Mouse (Mus musculus) spleen, adult 12 weeks (tissue): ENCODE data around the gene Ap3d1.

Source experiments
- DNase-seq: peaks from one replicate; pipeline ENCODE4 v3.0.0; 2022; ENCODE audit warnings: low spot score

Gene Ap3d1

GRCm38 (mm10) chr10:80704418-80704817 lies 37.6 kb downstream of the Ap3d1 start:
- no peak for DNase-seq

GRCm38 (mm10) chr10:80703643-80704042 lies 38.4 kb downstream of the Ap3d1 start:
- DNase-seq = no peak

DNA sequence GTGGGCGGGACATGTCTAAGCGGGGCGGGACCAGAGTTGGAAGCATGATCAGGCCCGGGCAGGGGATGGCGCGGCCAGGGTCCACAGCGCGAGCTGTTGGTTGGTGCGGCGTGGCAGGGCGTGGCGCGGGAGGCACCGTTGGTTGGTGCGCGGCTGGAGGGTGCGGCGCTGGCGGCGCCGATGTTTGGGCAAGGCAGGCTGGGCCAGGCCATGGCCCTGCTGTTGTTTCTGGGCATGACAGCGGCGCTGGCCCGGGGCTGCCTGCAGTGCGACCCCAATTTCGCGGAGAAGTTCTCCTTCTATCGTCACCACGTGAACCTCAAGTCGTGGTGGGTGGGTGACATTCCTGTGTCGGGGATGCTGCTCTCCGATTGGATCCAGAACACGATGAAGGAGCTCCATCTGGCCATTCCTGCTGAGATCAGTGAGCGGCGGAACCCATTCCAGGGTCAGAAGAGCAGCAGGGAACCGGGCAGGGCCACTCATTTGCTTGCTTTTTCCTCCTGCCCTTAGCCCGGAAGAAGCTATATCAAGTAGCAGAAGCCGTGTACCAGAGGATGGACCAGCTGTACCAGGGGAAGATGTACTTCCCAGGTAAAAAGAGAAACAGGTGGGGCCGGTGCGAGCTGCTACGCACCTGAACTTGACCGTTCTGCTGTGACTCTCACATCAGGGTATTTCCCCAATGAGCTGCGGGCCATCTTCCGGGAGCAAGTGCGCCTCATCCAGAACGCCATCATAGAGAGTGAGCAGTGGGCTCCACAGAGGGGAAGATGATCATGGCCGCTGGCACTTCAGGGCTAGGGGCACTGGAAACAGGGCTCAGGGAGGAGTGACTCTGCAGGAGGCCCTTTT lies 39.3 kb downstream of the Ap3d1 start:
- peak; percentile 93 for DNase-seq

- DNase-seq = peak; percentile 96
Measured at GRCm38 (mm10) chr10:80701721-80702535, 40.1 kb downstream of the Ap3d1 start, which contains the start of the genes Mob3a and Izumo4. Gene Mob3a (minus strand): TSS chr10:80701977. Gene Izumo4 (plus strand): TSS chr10:80702184.

- no peak for DNase-seq
Measured at GRCm38 (mm10) chr10:80700732-80701131, 41.3 kb downstream of the Ap3d1 start.

DNA sequence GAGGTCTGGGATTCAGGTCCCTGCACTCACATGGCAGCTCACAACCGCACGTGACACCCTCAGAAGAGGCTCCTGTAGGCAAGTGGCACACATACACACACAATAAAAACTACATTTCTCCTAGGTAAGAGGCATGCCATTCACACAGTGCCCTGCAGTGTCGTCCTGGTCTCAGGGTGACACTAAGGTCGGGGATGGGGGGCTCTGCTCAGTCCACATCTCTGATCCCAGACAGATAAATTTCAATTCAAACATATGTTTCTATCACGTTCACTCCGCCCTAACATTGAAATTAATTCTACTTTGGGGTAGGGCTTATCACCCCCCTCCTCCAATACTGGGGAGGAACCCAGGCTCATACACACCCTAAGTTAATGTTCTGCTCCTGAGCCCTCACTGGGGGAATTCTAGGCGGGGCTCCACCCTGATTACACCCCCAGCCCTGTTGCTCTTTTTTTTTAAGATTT lies 42.0 kb downstream of the Ap3d1 start:
- no peak for DNase-seq

DNA sequence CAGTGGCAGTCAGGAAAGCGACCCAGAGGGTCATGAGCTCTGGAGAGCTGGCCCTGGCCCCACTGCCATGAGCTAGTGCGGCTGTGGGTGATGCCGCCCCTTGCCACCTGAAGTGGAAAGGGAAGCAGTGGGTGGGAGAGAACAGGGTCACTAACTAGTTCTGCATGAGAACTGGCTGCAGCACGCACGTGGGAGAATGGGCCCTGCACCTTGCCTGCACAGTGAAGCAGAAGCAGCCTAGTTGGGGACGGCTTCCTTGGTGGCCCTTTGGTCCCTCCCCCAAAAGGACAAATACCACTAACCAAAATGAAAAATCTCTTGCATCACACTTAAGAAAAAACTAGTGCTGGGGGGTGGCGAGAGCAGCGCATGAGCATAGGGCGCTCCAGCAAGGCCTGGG lies 43.5 kb downstream of the Ap3d1 start:
- DNase-seq = no peak

GRCm38 (mm10) chr10:80697812-80698211 lies 44.3 kb downstream of the Ap3d1 start:
- peak; percentile 55 for DNase-seq

- DNase-seq = no peak
Measured at GRCm38 (mm10) chr10:80697393-80697787, 44.7 kb downstream of the Ap3d1 start.

- no peak for DNase-seq
Measured at GRCm38 (mm10) chr10:80696502-80697392, 45.3 kb downstream of the Ap3d1 start.

GRCm38 (mm10) chr10:80695801-80696501 lies 46.1 kb downstream of the Ap3d1 start:
- no peak for DNase-seq

DNA sequence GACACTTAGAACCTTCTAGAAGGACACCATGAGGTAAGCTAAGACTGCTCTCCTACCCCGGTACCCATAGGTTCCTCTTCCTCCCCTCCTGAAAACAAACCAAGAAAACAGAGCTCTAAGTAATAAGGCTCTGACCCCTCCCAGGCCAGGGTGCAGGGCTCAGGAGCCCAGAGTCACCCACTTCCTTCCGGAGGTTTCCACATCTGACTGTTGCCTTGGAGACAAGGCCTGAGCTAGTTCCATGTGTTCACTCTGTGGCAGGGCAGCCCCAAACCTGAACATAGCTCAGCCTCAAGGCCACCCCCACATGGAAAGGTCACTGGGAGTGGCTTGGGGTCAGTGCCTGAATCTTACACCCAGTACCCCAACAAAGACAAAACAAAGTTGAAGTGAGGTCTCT lies 46.9 kb downstream of the Ap3d1 start:
- DNase-seq = peak; percentile 71

GRCm38 (mm10) chr10:80694159-80694938 lies 47.7 kb downstream of the Ap3d1 start:
- DNase-seq = no peak

GRCm38 (mm10) chr10:80693401-80694045 lies 48.5 kb downstream of the Ap3d1 start:
- no peak for DNase-seq

GRCm38 (mm10) chr10:80692249-80693165 lies 49.6 kb downstream of the Ap3d1 start:
- no peak for DNase-seq

- DNase-seq = peak; percentile 62
Measured at GRCm38 (mm10) chr10:80687850-80688249, 54.2 kb downstream of the Ap3d1 start.

GRCm38 (mm10) chr10:80686617-80687016 lies 55.4 kb downstream of the Ap3d1 start:
- no peak for DNase-seq

DNA sequence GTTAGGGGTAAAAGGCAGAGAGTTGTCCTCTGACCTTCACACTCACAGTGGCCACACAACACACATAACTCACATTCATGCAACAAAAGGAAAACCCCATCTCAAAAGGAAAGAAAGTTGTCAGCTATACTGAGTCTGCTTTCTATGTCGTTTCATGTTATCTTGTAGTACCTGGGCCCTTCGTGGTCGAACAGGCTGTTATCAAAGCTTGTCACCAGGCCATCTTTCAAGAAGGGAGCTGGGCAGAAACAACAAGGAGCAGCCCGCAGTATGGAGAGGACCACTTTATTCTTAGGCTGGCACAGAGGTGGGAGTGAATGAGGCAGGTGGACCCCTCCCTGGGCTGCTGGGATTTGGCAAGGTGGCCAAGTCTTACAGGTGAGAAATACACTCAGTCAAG lies 57.1 kb downstream of the Ap3d1 start:
- DNase-seq = no peak

- DNase-seq = peak; percentile 76
Measured at GRCm38 (mm10) chr10:80684214-80684613, 57.9 kb downstream of the Ap3d1 start.
